Mouse (Mus musculus) forebrain, embryonic 14.5 days (tissue): ENCODE measurements around the gene Hes3. TPM values are rescaled to one million over a fixed set of nuclear protein-coding genes. Genes with fewer than 3 reads are reported as not detected.

Experiments used
- ATAC-seq: fragments of 200-750 bp; cut with Nextera tagmentation; 2 replicates; pipeline ENCODE4 v1.8.0; 2017; ENCODE audit warnings: mild to moderate bottlenecking, moderate library complexity
- DNase-seq: peaks from one replicate; pipeline ENCODE4 v3.0.0-alpha.2; 2015; ENCODE audit warnings: low spot score
- H3K27ac ChIP-seq: fragments of 300-500 bp; sonication (generic); 2 replicates; pipeline ENCODE4 v1.5.1; 2014; ENCODE audit warnings: low read depth, mild to moderate bottlenecking, control low read depth, low read length, moderate library complexity
- H3K27me3 ChIP-seq: fragments of 300-500 bp; sonication (generic); replicated peaks from 2 replicates; pipeline ENCODE4 v1.6.1; 2014; ENCODE audit warnings: low read length, control low read depth, mixed read lengths; ENCODE audit not compliant: control insufficient read depth, insufficient read depth
- H3K36me3 ChIP-seq: fragments of 300-500 bp; sonication (generic); 2 replicates; pipeline ENCODE4 v1.6.1; 2014; ENCODE audit warnings: low read length, control low read depth; ENCODE audit not compliant: control insufficient read depth, insufficient read depth
- H3K4me1 ChIP-seq: fragments of 300-500 bp; sonication (generic); 2 replicates; pipeline ENCODE4 v1.6.1; 2014; ENCODE audit warnings: antibody characterized with exemption, low read length, control low read depth; ENCODE audit not compliant: control insufficient read depth, insufficient read depth
- H3K4me2 ChIP-seq: fragments of 300-500 bp; sonication (generic); 2 replicates; pipeline ENCODE4 v1.6.1; 2014; ENCODE audit warnings: mild to moderate bottlenecking, control low read depth, low read length
- H3K4me3 ChIP-seq: fragments of 300-500 bp; sonication (generic); 2 replicates; pipeline ENCODE4 v1.5.1; 2014; ENCODE audit warnings: low read depth, low read length, control low read depth
- H3K9ac ChIP-seq: fragments of 300-500 bp; sonication (generic); 2 replicates; pipeline ENCODE4 v1.6.1; 2014; ENCODE audit warnings: mild to moderate bottlenecking, low read length, control low read depth, moderate library complexity
- H3K9me3 ChIP-seq: fragments of 300-500 bp; sonication (generic); replicated peaks from 2 replicates; pipeline ENCODE4 v1.6.1; 2016; ENCODE audit warnings: low read length, control low read depth, mixed read lengths; ENCODE audit not compliant: control insufficient read depth
- WGBS: fragments of 180-500 bp; shearing (Covaris S2); extraction: QIAGEN DNeasy Blood & Tissue Kit; methylation state at CpG from one replicate; pipeline ENCODE4 v1.1.7; 2014; 5-methylcytosine and 5-hydroxymethylcytosine counted together
- polyA plus RNA-seq: library from polyadenylated mRNA; unstranded; fragments of >200 nt; fragmentation: Nextera tagmentation; extraction: Ambion mirVana; gene quantifications from 2 replicates; pipeline ENCODE4 v1.2.1, GENCODE M21; 2014

The Hes3 gene
- polyA plus RNA-seq, 1 experiment from 2014 or later: not detected

- Histone ChIP-seq H3K36me3 (peaks cover 36% of the 10 kb centered on the region), H3K4me3 (no peak overlapping the region), H3K27me3 (peaks cover 9% of the 10 kb centered on the region), H3K9ac (peak overlapping the region; percentile 98; the same call in 1 of the 2 replicates), H3K27ac (no peak overlapping the region), H3K4me1 (peaks cover 11% of the 10 kb centered on the region), H3K4me2 (peak overlapping the region; percentile 95; the same call in 1 of the 2 replicates), H3K9me3 (no peaks in the 10 kb centered on the region)
- 87% methylated on average over 14 of the region's 14 CpGs for WGBS
- ATAC-seq: no peak
- DNase-seq: no peak
These were observed 7.4 kb upstream of the Hes3 start for GRCm38 (mm10) chr4:152298836-152299235.

- peak; percentile 99 for DNase-seq
- H3K9ac ChIP-seq: peak within 1 kb of the TSS; percentile 98
These were observed 5.7 kb upstream of the Hes3 start, which contains the start of gene Icmt for GRCm38 (mm10) chr4:152296874-152297861. Icmt (plus strand) TSS chr4:152297227.

GRCm38 (mm10) chr4:152296371-152296770, 4.9 kb upstream of the Hes3 start:
- 21% methylated on average over 8 of the region's 8 CpGs for WGBS
- DNase-seq (no peak), ATAC-seq (no peak)
- peak overlapping the region; percentile 46; the same call in 1 of the 2 replicates for H3K9ac ChIP-seq
- H3K4me1 ChIP-seq: peaks cover 11% of the 10 kb centered on the region
- no peak overlapping the region for H3K27ac ChIP-seq
- peaks cover 13% of the 10 kb centered on the region for H3K36me3 ChIP-seq
- peaks cover 34% of the 10 kb centered on the region for H3K27me3 ChIP-seq
- H3K4me3 ChIP-seq: peak overlapping the region; percentile 95
- H3K9me3 ChIP-seq: no peaks in the 10 kb centered on the region
- peak overlapping the region; percentile 66 for H3K4me2 ChIP-seq

More at GRCm38 (mm10) chr4:152296874-152297861, 5.7 kb upstream of the Hes3 start, which contains the start of gene Icmt:
- H3K4me2 ChIP-seq: peak within 1 kb of the TSS; percentile 95
- no peaks in the 10 kb centered on the region for H3K9me3 ChIP-seq
- H3K27me3 ChIP-seq: peaks cover 26% of the 10 kb centered on the region
- H3K36me3 ChIP-seq: peaks cover 21% of the 10 kb centered on the region
- peaks cover 11% of the 10 kb centered on the region for H3K4me1 ChIP-seq
- peak within 1 kb of the TSS; percentile 95 for H3K4me3 ChIP-seq
- ATAC-seq: peak; percentile 96
- peak within 1 kb of the TSS; percentile 39; the same call in 1 of the 2 replicates for H3K27ac ChIP-seq
- WGBS: under 1% methylated on average over 119 of the region's 119 CpGs

GRCm38 (mm10) chr4:152295916-152296315, 4.5 kb upstream of the Hes3 start:
- H3K4me2 ChIP-seq: no peak overlapping the region
- no peak overlapping the region for H3K27ac ChIP-seq
- H3K4me3 ChIP-seq: no peak overlapping the region
- H3K4me1 ChIP-seq: peaks cover 12% of the 10 kb centered on the region
- H3K9me3 ChIP-seq: no peaks in the 10 kb centered on the region
- DNase-seq: no peak
- peaks cover 9% of the 10 kb centered on the region for H3K36me3 ChIP-seq
- peaks cover 38% of the 10 kb centered on the region for H3K27me3 ChIP-seq
- no peak overlapping the region for H3K9ac ChIP-seq
- WGBS: 68% methylated on average over 4 of the region's 4 CpGs
- ATAC-seq: no peak

GRCm38 (mm10) chr4:152294188-152294929, 2.9 kb upstream of the Hes3 start:
- peaks cover 23% of the 10 kb centered on the region for H3K4me1 ChIP-seq

GRCm38 (mm10) chr4:152292102-152292765, 772 bp upstream of the Hes3 start:
- no peak for DNase-seq
- Histone ChIP-seq H3K9me3 (no peaks in the 10 kb centered on the region), H3K4me1 (peaks cover 20% of the 10 kb centered on the region), H3K27ac (no peak overlapping the region), H3K9ac (0 out of 2 replicates have a peak overlapping the region, but pooled peaks have one; percentile 26), H3K4me3 (no peak overlapping the region), H3K36me3 (no peaks in the 10 kb centered on the region), H3K4me2 (no peak overlapping the region), H3K27me3 (peaks cover 68% of the 10 kb centered on the region)
- no peak for ATAC-seq
- WGBS: 2% methylated on average over 12 of the region's 12 CpGs

More at GRCm38 (mm10) chr4:152294188-152294929, 2.9 kb upstream of the Hes3 start:
- Histone ChIP-seq H3K27ac (no peak overlapping the region), H3K9me3 (no peaks in the 10 kb centered on the region), H3K36me3 (no peaks in the 10 kb centered on the region), H3K4me2 (no peak overlapping the region), H3K9ac (no peak overlapping the region), H3K27me3 (peaks cover 52% of the 10 kb centered on the region), H3K4me3 (no peak overlapping the region)
- ATAC-seq (no peak), DNase-seq (no peak)
- 61% methylated on average over 10 of the region's 10 CpGs for WGBS

- DNase-seq: no peak
- Histone ChIP-seq H3K4me3 (peak overlapping the region; percentile 27; the same call in 1 of the 2 replicates), H3K4me2 (peak overlapping the region; percentile 61; the same call in 1 of the 2 replicates), H3K27me3 (peaks cover 80% of the 10 kb centered on the region), H3K4me1 (peaks cover 23% of the 10 kb centered on the region), H3K9ac (no peak overlapping the region), H3K27ac (no peak overlapping the region), H3K9me3 (no peaks in the 10 kb centered on the region), H3K36me3 (no peaks in the 10 kb centered on the region)
- 5% methylated on average over 11 of the region's 11 CpGs for WGBS
- ATAC-seq: no peak
These were observed 471 bp downstream of the Hes3 start for GRCm38 (mm10) chr4:152290991-152291390.

- Histone ChIP-seq H3K27me3 (peaks cover 83% of the 10 kb centered on the region), H3K9ac (peak overlapping the region; percentile 55), H3K9me3 (no peaks in the 10 kb centered on the region), H3K27ac (no peak overlapping the region), H3K4me2 (peak overlapping the region; percentile 61), H3K4me3 (peak overlapping the region; percentile 27), H3K36me3 (no peaks in the 10 kb centered on the region), H3K4me1 (peaks cover 23% of the 10 kb centered on the region)
- peak; percentile 64 for DNase-seq
- WGBS: under 1% methylated on average over 16 of the region's 39 CpGs
- ATAC-seq: peak; percentile 57
These were observed 1.1 kb downstream of the Hes3 start for GRCm38 (mm10) chr4:152290385-152290784.
